Mouse (Mus musculus): ENCODE data around the gene Myo1d.

- TF ChIP-seq CTCF (IDR thresholded peaks at IDR 0.05; ENCODE audit: borderline replicate concordance, control insufficient read depth, extremely low read depth, insufficient read depth, low read length, poor library complexity) = no peak
- TF ChIP-seq POLR2A (IDR thresholded peaks at IDR 0.05; ENCODE audit: control insufficient read depth, extremely low read depth, insufficient read depth, low read length, poor library complexity) = no peak
These were observed 286.6 kb downstream of the Myo1d start for GRCm38 (mm10) chr11:80493186-80493585.
